Mouse (Mus musculus) testis, postnatal 10 days (tissue): ENCODE results near the gene Ube2d2b.

Source experiments
- DNase-seq: peaks from one replicate; pipeline ENCODE4 v3.0.0; 2021; ENCODE audit warnings: low spot score

Gene Ube2d2b

DNA sequence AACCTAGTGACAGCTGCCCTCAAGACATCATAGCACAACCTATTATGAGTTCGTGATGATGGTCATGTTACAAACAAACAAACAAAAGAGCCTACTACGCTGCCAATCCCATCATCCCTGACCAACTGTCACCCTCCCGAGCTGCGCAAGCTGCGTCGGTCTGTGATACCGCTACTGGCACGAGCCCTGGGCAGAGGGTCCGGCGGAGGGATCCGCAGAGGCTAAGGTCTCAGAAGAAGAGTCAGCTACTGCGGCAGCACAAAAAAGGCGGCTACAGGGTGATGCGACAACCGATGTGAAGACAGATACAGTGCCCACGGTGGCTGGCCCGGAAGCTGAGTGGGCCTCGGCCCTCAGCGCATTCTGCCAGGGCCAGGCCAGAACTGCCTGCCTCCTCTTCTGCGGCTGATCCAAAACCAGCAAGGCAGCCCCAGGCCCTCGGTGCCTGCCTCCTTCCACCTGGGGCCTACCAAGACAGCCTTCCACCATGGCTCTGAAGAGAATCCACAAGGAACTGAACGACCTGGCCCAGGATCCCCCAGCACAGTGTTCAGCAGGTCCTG lies at the start of gene Ube2d2b:
Gene Ube2d2b, plus strand, starts transcription at position 102 of the 563 bp plus-strand sequence.
- DNase-seq, result no peak

DNA sequence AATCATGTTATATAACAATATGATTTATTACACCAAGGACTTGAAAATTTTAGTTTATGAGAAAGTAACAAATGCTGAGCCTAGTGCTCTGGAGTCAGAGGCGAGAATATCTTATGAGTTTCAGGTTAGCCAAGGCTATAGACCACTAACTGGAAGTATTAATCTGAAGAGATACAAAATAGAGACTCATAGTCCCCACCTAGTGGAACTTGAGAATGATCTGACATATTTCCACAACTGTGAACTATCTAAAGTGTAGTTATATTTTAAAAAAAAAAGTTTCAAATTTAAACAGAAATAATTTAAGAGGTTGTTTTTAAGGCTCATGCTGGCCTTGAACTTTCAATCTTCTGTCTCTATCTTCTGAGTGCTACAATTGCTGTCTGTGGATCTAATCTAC lies 47.5 kb upstream of the Ube2d2b start:
- no peak for DNase-seq

DNA sequence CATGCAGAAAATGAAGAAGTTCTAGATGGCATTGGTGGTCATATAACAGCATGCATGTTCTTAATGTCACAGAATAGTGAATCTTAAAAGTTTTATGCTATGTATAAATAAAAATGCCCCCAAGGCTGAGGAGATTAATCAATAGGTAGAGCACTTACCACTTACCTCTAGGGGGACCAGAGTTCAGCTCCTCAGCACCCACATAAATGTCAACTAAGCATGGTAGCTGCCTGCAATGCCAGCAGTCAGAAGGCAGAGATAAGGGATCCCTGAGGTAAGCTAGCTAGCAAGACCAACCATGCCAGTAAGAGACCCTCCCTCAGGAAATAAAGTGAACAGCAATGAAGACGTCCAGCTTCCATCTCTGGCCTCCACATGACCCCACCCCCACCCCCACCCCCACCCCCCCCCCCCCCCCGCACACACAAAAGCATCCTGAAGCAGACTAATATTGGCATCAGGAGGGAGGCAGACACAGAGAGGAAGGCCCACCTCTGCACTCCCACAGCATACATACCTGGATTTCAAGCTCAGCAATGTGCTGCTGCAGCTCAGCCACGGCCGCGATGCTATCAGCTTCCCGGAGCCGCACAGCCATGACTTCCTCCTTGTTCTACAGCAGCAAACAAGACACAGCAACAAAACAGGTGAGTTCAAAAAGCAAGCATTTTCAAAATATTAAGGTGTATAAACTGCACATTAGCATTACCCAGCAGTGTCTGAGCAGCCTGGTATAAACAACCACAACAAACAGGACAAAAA lies 42.0 kb upstream of the Ube2d2b start:
- no peak for DNase-seq

DNA sequence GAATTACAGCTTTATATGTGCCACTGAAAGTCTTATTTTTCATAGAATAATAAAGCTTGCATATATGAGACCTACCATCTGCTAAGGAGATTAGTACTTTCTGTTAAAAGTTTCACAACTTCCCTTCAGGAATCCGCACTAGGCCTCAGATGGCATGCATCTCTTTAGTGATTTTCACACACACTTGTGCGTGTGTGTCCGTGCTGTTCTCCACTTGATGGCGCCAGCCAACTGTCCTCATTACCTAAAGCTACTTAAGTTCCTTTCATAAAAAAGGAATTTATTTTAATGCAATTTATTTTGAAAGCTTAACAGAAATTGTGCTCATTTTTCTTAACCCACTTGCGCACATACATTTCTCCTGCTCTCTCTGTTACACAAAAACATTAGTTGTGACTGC lies 40.4 kb upstream of the Ube2d2b start:
- DNase-seq, result peak; percentile 46

DNA sequence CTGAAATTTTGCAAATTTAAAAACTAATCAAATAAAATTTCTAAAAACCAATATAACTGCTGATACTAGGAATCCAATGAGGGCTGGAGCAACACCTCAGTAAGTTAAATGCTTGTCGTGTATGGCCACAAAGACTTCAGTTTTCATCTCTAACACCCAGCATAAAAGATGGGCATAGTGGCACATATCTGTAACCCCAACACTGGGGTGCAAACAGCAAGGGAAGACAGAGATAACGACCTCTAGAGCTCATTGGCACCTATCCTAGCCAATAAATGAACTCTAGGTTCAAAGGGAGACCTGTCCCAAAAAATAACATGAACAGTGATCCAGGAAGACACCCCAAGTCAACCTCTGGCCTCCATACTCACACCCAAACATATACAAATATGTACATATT lies 37.9 kb upstream of the Ube2d2b start:
- DNase-seq, result no peak

DNA sequence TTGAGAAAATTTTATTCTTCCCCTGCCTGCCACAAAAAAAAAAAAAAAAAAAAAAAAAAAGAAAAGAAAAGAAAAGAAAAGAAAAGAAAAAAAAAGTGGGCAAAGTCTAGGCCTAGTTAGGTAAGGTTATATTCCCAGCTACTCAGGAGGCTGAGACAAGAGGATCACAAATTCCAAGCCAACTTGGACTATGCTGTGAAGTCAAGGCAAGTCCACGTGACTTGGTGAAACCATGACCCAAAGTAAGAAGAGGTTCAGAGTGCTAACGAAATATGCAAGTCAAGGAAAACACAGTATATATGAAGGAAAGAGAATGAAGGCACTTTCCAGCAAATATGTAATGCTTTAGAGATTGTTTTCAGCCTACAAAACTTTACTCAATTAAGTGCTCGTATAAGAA lies 37.4 kb upstream of the Ube2d2b start:
- no peak for DNase-seq

DNA sequence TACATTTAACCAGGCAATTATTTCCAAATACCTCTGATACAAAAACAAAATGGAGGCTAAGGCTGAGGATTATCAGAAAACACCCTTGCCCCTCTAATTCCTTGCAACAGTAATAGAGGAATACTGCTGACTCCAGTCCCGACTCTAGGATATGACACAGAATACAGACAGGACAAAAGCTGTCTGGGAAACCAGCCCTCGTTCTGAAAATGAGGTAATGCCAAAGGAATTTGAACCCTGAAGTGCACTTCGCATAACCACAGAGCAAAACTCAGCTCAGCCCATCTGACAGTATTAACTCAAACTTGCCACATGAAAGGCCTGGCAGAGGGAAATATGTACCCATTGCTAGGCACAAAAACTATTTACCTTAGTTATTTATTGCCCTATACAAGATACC lies 36.6 kb upstream of the Ube2d2b start:
- no peak for DNase-seq

DNA sequence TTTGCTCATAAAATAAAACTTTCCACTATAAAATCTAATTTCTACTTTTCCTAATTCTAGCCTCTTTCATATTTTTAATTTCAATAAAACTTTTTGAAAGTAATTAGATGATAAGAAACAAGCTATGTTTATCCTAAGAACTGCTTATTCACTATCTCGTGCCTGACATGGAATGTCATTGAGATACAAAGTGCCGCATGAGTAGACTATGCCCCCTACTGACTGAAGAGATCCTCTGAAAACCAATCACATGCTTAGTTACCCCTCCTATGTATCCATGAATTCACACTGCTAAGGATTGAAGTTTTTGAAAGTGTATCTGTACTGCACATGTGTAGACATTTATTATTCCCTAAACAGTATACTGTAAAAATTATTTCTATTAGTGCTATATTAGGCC lies 36.0 kb upstream of the Ube2d2b start:
- DNase-seq, result no peak

DNA sequence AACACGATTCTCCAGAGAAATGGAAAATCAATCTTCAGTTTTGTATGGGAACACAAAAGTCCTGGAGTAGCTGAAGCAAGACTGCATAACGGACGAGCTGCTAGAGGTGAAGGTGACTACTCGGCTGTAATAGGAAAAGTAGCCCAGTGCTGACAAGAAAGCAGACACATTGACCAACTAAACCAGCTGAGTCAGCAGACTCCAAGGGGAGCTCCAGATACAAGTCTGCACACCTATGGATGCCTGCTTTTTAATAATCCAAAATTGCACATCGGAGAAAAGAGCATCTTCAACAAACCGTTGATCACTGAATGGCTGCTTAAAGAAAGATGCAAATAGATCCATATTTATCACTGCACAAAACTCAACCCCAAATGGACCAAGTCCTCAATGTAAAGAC lies 31.6 kb upstream of the Ube2d2b start:
- DNase-seq, result no peak

DNA sequence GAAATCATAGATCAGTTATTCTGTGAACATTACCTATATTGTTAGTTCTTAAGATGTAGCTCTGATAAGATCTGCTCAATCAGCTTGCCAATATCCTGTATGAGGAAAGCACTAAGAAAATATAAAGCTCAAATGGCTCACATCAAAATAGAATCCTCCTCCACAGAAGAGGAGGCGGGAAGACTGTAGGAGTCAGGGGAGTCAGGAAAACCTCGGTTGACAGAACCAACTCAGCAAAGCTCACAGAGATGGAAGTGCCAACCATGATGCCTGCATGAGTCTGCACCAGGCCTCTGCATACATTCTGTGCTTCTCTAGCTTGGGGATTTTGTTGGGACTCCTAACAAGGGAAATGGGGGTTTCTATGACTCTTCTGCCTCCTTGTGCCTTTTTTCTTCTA lies 28.7 kb upstream of the Ube2d2b start:
- DNase-seq, result no peak

DNA sequence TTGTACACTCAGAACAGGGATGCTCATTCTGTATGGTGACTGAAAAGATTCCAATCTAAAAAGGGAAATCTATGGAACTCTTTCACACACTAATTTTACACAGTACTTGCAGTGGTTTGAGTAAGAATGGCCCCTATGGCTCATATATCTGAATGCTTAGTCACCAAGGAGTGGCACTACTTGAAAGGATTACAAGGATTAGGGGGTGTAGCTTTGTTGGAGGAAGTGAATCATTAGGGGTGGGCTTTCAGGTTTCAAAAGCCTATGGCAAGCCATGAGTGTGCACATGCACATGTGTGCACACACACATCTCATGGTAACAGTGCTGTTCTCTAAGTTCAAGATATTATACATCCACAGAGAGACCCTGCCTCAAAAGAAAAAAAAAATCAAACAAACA lies 27.3 kb upstream of the Ube2d2b start:
- no peak for DNase-seq

DNA sequence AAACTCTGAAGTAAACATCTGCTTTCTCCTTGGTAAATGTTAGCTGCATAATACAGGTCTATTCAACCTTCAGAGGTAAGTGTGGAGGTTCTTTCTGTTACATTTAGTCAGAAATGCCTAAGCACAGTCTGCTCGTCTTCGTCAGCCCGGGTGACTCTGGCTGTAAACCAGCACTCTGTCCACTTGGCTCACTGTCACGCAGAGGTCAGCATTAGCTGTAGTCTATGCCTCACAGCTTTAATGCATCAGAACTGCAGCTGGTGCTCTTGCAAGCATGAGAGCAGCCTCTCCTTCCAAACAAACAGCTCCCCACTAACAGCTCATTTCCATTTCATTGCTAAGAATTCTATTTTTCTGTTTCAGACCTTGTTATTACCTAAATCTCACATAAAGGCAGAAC lies 22.4 kb upstream of the Ube2d2b start:
- no peak for DNase-seq

DNA sequence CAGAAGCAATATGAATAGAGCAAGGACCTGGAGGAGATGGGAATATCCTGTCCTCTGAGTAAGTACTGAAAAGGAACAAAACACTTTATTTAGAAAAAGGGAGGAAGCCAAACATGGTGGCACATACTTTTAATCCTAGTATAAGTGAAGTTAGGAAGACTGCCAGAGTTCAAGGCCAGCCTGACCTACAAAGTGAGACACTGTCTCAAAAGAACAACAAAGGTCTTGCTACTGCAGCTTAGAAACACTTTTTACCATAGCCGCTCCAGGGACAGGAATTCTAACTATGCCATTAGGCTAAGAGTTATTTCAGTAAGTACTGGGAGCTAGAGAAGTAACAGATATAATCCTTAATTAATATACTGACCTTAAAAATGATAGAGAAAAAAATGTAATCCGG lies 15.2 kb upstream of the Ube2d2b start:
- DNase-seq, result peak; percentile 45

DNA sequence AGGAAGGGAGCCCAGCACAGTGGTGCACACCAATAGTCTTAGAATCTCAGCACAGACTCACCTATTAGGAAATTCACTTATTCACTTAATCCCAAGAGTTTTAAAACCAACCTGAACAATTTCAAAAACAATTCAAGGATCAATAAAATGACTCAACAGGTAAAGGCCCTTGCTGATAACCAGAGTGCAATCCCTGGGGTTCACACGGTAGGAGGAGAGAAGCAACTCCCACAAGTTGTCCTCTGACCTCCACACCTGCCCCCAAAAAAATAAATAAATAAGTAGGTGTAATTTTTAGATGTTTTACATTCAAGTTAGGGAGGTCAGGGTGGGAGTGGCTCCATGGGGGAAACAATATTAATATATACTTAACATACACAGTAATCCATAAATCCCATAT lies 7.4 kb upstream of the Ube2d2b start:
- no peak for DNase-seq

DNA sequence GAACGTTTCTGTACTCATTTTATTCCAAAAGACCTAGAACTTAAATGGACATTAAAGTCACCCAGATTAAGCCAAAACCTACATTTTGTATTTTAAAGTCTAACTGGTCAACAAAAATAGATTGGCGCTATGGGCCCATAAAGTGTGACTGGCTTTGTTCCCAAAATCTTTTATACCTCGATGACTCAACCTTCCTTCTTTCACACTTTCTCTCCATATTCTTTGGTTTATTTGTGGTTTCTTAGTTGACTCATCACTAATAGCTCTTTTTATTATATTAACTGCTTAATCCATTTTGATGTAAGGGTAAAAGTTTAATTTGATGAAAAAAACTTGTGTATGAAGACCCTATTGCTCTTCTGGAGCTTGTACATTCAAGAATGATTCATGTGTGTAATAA lies 1.5 kb downstream of the Ube2d2b start:
- no peak for DNase-seq

DNA sequence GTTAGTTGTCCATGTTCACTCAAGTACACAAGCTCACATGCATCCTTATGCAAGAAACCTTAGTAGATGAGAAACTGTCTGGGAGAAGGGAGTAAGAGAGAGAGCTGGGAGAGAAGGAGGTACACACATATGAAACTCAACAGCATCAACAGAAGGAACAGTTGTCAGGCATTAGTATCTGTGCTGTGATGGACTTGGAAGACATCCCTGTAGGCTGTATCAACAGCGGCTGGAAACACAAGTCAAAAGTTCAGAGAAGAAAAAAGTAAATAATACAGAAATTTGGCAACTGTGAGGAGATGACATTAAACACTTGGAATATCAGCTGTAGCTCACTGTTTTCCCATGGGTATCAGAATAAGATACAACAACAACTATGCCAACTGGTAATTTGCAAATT lies 4.4 kb downstream of the Ube2d2b start:
- DNase-seq, result no peak

DNA sequence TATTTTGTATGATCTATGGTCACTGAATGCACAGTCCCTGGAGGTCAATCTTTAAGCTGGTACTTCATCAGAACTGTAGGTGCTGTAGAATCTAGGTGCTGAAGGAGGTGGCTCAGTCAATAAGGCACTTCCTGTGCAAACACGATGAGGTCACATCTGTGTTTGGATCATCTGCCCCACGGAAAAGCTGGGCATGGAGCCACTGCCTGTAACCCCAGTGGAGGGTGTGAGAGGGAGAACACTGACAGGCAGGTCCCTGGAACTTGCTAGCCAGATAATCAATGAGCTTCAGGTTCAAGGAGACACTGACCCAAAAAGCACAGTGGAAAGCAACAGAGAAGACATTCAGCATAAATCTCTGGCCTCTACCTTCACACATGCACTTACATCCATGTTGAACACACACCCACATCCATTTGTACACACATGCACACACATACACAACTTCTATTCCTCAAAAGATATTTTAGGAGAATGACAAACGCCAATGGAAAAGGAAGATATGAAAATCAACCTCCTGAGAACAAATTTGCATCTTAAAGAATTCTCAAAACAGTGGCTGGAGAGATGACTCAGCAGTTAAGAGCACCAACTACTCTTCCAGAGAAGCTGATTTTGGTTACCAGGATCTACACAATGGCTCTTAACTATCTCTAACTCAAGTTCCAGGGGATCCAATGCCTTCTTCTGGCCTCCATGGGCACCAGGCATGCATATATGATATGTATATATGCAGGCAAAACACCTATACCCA lies 9.2 kb downstream of the Ube2d2b start:
- no peak for DNase-seq

DNA sequence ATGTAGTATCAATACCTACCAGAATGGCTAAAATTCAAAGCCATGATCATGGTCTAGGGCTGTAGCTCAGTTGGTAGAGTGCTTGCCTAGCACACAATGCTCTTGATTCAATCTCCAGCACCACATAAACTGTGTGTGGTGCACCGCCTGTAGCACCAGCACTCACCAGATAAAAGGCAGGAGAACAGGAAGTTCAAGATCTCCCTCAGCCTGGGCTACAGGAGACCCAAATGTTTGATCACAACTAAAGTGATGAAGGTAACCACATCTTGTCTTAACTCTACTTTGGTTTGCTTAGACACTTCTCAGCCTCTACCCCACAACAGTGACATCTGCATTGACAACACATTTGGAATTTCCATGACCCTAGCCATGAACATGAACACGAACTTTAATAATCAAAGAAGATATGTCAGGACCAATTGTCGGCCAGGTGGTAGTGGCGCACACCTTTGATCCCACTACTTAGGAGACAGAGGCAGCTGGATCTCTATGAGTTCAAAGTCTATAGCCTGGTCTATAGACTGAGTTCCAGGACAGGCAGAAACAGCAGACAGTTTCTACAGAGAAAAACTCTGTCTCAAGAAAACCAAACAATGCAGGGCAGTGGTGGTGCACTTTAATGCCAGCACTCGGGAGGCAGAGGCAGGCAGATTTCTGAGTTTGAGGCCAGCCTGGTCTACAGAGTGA lies 10.8 kb downstream of the Ube2d2b start:
- no peak for DNase-seq

DNA sequence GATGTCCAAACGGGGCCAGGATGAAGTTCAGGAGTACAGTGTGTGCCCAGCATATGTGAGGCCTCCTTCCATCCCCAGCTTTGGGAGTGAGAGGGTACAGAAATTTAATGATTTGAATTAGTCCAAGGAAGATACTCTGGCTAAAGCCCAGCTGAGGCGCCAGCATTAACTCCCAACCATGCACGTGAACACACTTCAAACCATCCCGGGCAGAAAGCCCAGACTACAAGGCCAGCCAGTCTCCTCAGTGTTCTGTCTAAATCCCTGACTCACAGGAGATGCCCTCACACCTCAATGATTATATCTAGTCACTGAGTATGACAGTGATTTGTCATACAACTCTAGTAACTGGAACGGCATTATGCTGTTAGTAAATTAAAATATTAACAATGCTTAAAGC lies 17.4 kb downstream of the Ube2d2b start:
- DNase-seq, result peak; percentile 74

DNA sequence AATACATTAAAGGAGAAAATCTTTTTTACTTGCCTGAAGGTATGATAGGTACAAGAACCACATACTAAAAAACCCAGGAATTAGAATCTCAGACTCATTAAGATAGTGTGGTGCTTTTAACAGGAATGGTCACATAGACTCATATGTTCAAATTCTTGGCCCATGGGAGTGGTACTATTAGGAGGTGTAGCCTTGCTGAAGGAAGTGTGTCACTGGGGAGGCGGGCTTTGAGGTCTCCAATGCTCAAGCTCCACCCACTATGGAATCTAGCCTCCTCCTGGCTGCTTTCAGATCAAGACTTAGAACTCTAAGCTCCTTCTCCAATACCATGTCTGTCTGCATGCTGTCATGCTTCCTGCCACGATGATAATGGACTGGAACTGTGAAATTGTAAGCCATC lies 17.9 kb downstream of the Ube2d2b start:
- DNase-seq, result no peak

DNA sequence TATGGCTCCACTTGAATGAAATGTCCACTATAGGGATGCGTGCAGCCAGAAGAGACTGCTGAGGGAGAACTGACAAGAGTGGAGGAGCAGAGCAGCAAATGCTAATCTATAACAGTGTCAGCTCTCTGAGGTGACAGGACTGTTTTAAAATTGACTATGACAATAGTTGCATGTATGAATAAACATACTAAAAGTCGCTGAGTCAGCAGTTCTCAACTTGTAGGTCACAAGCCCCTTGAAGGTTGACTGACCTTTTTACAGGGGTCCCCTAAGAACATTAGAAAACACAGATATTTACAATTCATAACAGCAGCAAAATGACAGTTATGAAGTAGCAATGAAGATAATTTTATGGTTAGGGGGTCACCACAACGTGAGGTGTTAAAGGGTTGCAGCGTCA lies 19.1 kb downstream of the Ube2d2b start:
- DNase-seq, result no peak

DNA sequence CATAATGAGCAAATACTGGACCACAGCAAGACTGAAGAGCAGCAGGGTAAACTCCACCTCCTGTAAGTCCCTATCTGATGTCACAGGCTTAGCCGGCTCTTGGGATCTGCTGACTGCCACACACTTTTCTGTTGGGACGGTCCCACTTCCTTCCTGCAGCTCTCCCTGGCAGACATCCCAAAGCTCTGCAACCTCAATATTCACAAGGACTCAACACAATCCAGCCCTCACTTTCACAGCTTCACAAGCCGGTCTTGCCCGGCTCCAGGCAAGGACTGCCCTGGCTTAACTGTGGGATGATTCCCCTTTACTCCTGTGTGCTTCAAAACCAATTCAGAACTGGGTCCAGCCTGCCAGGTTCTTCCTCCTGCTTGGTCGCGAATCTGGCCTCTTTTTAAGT lies 23.9 kb downstream of the Ube2d2b start:
- no peak for DNase-seq

DNA sequence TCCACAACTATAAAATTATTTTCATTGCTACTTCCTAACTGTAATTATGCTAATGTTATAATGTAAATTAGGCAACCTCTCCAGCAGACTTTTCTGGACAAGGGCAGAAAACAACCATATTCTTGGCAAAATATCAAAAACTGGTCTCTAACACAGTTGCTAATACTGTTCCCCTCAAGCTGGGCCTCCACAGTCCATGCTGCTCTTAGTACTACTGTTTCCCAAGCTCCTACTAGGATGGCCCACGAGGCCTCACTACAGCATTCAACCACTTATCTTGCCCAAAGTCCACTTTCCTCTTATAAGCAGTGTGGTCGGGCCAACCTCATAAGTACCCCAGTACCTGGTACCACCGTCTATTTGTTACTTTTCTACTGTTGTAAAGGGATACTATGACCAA lies 24.7 kb downstream of the Ube2d2b start:
- no peak for DNase-seq
